Mouse (Mus musculus): Measurements from ENCODE around the gene Arhgap24. TPM values are rescaled to one million over a fixed set of nuclear protein-coding genes. Genes with fewer than 3 reads are reported as not detected.
"Not testable (repeated sequence)": the region's sequence is repeated elsewhere in the genome, so short reads cannot be mapped to it uniquely, and the experiment has no call there.

Gene Arhgap24
- polyA plus RNA-seq, 1 experiment from 2014 or later, result 17.7 TPM

DNA sequence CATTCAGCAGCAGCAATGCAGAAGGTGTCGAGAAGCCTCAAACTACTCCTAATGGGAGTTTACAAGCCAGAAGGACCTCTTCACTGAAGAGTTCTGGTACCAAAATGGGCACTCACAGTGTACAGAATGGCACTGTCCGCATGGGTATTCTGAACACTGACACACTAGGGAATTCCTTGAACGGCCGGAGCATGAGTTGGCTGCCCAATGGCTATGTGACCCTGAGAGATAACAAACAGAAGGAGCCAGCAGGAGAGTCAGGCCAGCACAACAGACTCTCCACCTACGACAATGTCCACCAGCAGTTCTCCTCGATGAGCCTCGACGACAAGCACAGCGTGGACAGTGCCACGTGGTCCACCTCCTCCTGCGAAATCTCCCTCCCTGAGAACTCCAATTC is 411.0 kb downstream of the Arhgap24 start:
- H3K9me3 ChIP-seq, result no peaks in the 10 kb centered on the region

DNA sequence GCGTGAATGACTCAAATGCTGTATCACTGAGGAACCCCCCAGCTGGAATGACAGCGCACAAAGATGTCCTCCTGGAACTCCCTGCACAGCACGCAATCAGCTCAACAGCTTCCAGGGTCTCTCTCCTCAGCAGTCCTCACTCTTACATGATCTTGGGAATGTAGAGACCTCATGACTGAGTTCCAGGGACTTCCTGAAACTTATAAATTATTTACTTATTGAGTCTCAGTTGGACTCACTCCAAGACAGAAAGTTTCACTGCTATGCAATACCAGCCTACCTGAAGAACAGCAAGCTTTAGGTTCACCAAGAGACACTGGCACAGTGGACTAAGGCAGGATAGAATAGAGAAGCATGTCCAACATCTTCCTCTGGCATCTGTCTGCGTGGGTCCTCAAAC is 417.1 kb downstream of the Arhgap24 start:
- H3K4me3 ChIP-seq (replicated peaks), result no peak overlapping the region
- WGBS, result 92% methylated on average over 4 of the region's 4 CpGs
- no peak overlapping the region for H3K27ac ChIP-seq
- no peaks in the 10 kb centered on the region for H3K4me1 ChIP-seq (replicated peaks)
- no peaks in the 10 kb centered on the region for H3K9me3 ChIP-seq
- H3K9ac ChIP-seq (replicated peaks), result no peak overlapping the region
- H3K27me3 ChIP-seq, result no peaks in the 10 kb centered on the region
- peaks cover 18% of the 10 kb centered on the region; the same call in 1 of the 2 replicates for H3K36me3 ChIP-seq
- no peak overlapping the region for H3K4me2 ChIP-seq
- no peak for ATAC-seq (ENCODE audit: insufficient number of reproducible peaks, insufficient read depth, low FRiP score, low TSS enrichment, low read depth)

More for the DNA sequence above, 411.0 kb downstream of the Arhgap24 start:
- Histone ChIP-seq H3K4me3 (replicated peaks) (no peak overlapping the region), H3K27me3 (no peaks in the 10 kb centered on the region), H3K4me1 (replicated peaks) (no peaks in the 10 kb centered on the region; the same call in 1 of the 2 replicates), H3K36me3 (peaks cover 13% of the 10 kb centered on the region), H3K4me2 (no peak overlapping the region), H3K9ac (replicated peaks) (no peak overlapping the region), H3K27ac (no peak overlapping the region)
- WGBS, result 96% methylated on average over 11 of the region's 11 CpGs
- ATAC-seq (ENCODE audit: insufficient number of reproducible peaks, insufficient read depth, low FRiP score, low TSS enrichment, low read depth), result no peak

DNA sequence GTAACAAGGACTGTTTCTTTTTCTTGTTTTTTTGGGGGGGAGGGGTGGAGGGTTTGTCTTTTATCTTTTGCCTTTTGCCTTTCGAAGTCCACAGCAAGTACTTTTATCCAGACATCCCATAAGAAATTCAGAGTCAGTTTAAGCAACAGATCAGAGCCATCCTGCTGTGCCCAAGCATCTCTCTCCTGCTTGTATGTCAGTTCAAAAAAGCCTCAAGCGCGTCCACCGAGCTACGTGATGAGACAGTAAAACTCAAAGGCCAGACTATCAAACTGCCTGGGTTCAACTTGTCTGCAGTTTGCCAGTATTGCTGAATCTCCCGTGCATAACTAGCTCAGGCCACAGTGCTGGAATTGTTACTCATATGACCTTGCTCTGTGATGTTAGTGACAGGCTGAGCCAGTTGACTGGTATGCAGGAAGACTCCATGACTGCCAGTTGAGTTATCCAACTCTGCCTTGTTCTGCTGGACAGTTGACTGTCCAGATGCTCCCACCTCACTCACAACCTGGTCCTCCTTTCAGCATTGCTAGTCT is 418.6 kb downstream of the Arhgap24 start:
- H3K9ac ChIP-seq (replicated peaks), result no peak overlapping the region
- H3K9me3 ChIP-seq, result no peaks in the 10 kb centered on the region
- no peaks in the 10 kb centered on the region for H3K4me1 ChIP-seq (replicated peaks)
- no peaks in the 10 kb centered on the region for H3K27me3 ChIP-seq
- 84% methylated on average over 6 of the region's 6 CpGs for WGBS
- no peak overlapping the region for H3K27ac ChIP-seq
- H3K36me3 ChIP-seq, result peaks cover 18% of the 10 kb centered on the region; the same call in 1 of the 2 replicates
- no peak for ATAC-seq (ENCODE audit: insufficient number of reproducible peaks, insufficient read depth, low FRiP score, low TSS enrichment, low read depth)
- no peak overlapping the region for H3K4me3 ChIP-seq (replicated peaks)
- H3K4me2 ChIP-seq, result no peak overlapping the region

DNA sequence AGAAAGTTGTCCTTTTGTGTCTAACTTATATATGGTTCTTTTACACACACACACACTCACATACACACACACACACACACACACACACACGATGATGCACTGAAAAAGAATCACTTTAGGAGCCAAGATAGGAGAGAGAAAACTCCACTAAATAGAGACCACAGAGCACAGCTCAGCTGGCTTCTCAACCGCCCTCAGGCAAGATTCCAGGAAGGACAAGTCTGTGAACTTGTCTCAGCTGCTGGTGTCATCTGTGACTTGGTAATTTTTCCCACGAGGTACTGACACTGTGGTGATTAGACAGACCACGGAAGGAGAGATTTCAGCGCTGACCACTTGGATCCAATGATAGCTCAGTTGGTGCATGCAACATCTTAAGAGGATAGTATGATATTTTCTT is 420.0 kb downstream of the Arhgap24 start:
- H3K27me3 ChIP-seq, result no peaks in the 10 kb centered on the region
- WGBS, result 82% methylated on average over 5 of the region's 5 CpGs
- H3K27ac ChIP-seq, result no peak overlapping the region
- no peak for ATAC-seq (ENCODE audit: insufficient number of reproducible peaks, insufficient read depth, low FRiP score, low TSS enrichment, low read depth)
- peaks cover 18% of the 10 kb centered on the region; the same call in 1 of the 2 replicates for H3K36me3 ChIP-seq
- H3K4me3 ChIP-seq (replicated peaks), result no peak overlapping the region
- H3K4me1 ChIP-seq (replicated peaks), result no peaks in the 10 kb centered on the region
- no peaks in the 10 kb centered on the region for H3K9me3 ChIP-seq
- H3K9ac ChIP-seq (replicated peaks), result no peak overlapping the region
- H3K4me2 ChIP-seq, result no peak overlapping the region

DNA sequence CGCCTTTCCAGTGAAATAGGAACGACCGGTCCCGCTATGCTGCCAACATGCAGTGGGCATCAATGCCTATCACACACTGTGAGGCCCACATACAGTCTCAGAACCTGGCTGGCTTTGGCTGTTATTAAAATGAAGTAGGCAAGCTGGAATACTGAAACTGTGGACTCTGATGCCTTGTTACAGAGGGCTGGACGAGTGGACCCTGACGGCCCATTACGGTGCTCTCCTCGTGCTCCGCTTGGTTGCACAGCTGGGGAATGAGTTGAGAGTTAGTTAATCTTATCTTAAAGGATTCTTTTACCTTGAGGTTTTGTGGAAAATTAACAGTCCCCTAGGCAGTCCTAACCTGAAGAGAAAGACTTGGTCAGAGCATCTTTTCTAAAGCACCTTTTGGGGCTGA is 422.3 kb downstream of the Arhgap24 start:
- H3K27me3 ChIP-seq, result no peaks in the 10 kb centered on the region
- H3K9ac ChIP-seq (replicated peaks), result no peak overlapping the region
- WGBS, result 92% methylated on average over 9 of the region's 9 CpGs
- no peak overlapping the region for H3K4me2 ChIP-seq
- no peak overlapping the region for H3K27ac ChIP-seq
- H3K36me3 ChIP-seq, result peaks cover 11% of the 10 kb centered on the region; the same call in 1 of the 2 replicates
- no peaks in the 10 kb centered on the region for H3K9me3 ChIP-seq
- no peak overlapping the region for H3K4me3 ChIP-seq (replicated peaks)
- no peaks in the 10 kb centered on the region for H3K4me1 ChIP-seq (replicated peaks)
- ATAC-seq (ENCODE audit: insufficient number of reproducible peaks, insufficient read depth, low FRiP score, low TSS enrichment, low read depth), result no peak

DNA sequence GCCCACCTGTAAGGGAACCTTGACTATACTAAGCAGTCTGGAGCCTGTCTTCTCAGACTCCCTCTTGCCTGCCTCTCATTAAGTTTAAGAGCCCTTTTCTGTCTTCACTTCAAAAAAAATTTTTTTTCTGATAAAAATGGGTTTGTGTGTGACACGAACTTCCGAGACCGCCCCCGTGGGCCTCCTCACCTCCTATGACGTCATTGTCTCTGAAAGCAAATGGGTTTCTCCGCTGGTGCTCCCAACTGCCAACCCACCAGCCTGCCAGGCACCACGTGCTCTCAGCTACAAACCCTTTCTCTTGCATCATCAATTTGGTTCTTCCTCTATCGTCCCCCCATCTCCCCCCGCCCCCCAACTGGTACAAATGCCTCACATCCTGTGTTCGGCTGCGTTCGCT is 422.9 kb downstream of the Arhgap24 start:
- H3K27me3 ChIP-seq, result no peaks in the 10 kb centered on the region
- H3K4me1 ChIP-seq (replicated peaks), result no peaks in the 10 kb centered on the region
- H3K36me3 ChIP-seq, result peaks cover 7% of the 10 kb centered on the region; the same call in 1 of the 2 replicates
- no peak overlapping the region for H3K4me3 ChIP-seq (replicated peaks)
- ATAC-seq (ENCODE audit: insufficient number of reproducible peaks, insufficient read depth, low FRiP score, low TSS enrichment, low read depth), result no peak
- no peak overlapping the region for H3K9ac ChIP-seq (replicated peaks)
- H3K4me2 ChIP-seq, result no peak overlapping the region
- H3K9me3 ChIP-seq, result no peaks in the 10 kb centered on the region
- WGBS, result 83% methylated on average over 12 of the region's 12 CpGs
- no peak overlapping the region for H3K27ac ChIP-seq

DNA sequence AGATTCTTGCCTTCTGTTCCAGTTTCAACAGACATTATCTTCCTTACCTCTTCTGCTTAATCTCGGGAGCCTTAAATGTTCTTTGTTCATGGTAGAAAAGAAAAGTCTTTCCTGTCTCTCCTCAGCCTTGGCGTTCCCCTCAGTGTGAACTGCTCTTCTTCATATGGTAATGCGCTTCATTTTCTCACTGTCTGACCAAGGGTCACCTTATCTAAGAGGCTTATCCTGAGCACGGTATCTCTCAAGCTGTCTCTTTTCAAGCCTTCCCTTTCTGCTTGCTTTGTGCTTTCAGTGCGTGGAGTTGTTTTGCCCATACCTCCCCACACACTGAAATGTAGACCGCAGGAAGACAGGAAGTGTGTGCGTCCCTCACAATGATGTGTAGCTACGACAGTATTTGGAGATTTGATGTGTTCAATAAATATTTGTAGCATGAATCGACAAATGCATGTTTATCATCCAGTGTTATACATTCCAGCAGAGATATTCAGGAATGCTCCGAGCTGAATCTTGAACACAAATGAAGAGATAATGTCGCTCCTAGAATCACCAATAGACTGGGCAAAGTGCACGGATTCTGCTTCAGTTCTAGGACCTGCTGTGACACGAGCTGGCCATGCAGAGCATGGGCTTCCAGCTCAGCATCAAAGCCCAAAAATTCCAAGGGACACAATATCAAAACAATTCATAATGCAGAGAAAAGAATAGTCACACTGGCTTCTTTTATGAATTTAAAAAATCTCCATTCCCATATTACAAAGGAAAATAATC is 424.4 kb downstream of the Arhgap24 start:
- Histone ChIP-seq H3K27ac (no peak overlapping the region), H3K4me3 (replicated peaks) (no peak overlapping the region), H3K9ac (replicated peaks) (no peak overlapping the region), H3K4me2 (no peak overlapping the region), H3K4me1 (replicated peaks) (no peaks in the 10 kb centered on the region), H3K27me3 (no peaks in the 10 kb centered on the region), H3K9me3 (no peaks in the 10 kb centered on the region), H3K36me3 (no peaks in the 10 kb centered on the region)
- whole genome bisulfite sequencing, result 71% methylated on average over 13 of the region's 13 CpGs
- no peak for ATAC-seq (ENCODE audit: insufficient number of reproducible peaks, insufficient read depth, low FRiP score, low TSS enrichment, low read depth)

DNA sequence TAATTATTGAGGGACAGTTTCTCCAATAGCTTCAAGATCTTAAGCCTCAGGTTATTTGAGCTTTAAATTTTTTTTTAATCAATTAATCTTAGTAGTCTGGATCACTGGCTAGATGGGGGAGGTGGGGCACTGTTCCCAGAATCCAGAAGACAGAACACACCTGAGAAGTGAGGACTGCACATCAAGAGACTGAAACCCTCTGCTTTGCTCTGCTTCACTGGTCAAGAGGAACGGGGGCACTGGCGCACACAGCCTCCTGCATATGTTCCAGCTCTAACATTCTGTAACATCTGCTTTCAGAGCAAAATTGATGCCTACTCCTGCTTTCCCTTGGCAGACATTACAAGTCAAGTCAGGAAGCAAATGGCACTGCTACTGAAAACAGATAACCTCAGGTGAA is 439.0 kb downstream of the Arhgap24 start:
- no peaks in the 10 kb centered on the region for H3K4me1 ChIP-seq (replicated peaks)

DNA sequence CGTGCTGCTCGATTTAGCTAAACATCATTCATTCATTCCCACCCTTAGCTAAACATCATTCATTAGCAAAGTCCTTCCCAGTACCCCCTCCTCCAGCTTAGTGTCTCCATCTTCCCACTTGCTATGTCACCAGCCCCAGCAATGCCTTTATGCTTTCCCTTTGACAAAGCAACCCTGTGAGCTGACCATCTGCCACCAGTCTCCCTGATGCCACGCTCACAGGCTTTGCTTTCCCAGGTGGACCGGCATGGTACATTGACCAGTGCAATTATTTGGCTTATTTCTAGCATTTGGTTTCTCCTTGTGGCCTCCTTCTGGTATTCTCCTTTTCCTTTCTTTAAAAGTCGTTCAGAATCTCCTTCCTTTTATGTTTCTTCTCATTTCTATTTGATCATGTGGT is 445.6 kb downstream of the Arhgap24 start:
- ATAC-seq (ENCODE audit: insufficient number of reproducible peaks, insufficient read depth, low FRiP score, low TSS enrichment, low read depth), result no peak
- Histone ChIP-seq H3K4me3 (replicated peaks) (no peak overlapping the region), H3K9me3 (0 out of 2 replicates have a peak, but pooled peaks cover 5% of the 10 kb centered on the region), H3K27me3 (no peaks in the 10 kb centered on the region), H3K4me1 (replicated peaks) (no peaks in the 10 kb centered on the region), H3K27ac (no peak overlapping the region), H3K4me2 (no peak overlapping the region), H3K9ac (replicated peaks) (no peak overlapping the region), H3K36me3 (no peaks in the 10 kb centered on the region)
- WGBS, result 82% methylated on average over 5 of the region's 5 CpGs

More for the DNA sequence above, 439.0 kb downstream of the Arhgap24 start:
- Histone ChIP-seq H3K9ac (replicated peaks) (no peak overlapping the region), H3K27ac (no peak overlapping the region), H3K36me3 (no peaks in the 10 kb centered on the region), H3K27me3 (no peaks in the 10 kb centered on the region), H3K4me3 (replicated peaks) (no peak overlapping the region), H3K4me2 (no peak overlapping the region), H3K9me3 (0 out of 2 replicates have a peak, but pooled peaks cover 5% of the 10 kb centered on the region)
- ATAC-seq (ENCODE audit: insufficient number of reproducible peaks, insufficient read depth, low FRiP score, low TSS enrichment, low read depth), result no peak
- WGBS, result 84% methylated on average over 2 of the region's 2 CpGs

DNA sequence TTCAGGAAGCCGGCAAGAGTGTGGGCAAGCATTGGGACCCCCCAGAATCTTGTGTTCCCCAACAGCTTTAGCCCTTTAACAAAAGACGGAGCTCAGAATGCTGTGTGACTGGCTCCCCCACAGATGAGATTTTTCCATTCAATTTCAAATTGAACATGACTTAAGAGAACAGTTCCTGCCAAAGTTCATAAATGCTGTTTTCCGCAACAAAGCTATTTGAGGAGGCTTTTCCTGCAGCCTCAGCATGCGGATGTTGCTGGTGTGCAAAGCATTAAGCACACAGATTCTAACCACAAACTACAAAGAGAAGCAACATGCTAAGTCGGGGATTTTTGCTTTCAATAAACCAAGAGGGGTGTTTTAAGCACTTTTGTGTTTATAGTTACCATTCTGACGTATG is 449.0 kb downstream of the Arhgap24 start:
- no peak overlapping the region for H3K9ac ChIP-seq (replicated peaks)
- H3K4me2 ChIP-seq, result no peak overlapping the region
- no peaks in the 10 kb centered on the region for H3K4me1 ChIP-seq (replicated peaks)
- H3K4me3 ChIP-seq (replicated peaks), result no peak overlapping the region
- no peaks in the 10 kb centered on the region for H3K36me3 ChIP-seq
- H3K9me3 ChIP-seq, result no peaks in the 10 kb centered on the region
- 70% methylated on average over 6 of the region's 6 CpGs for WGBS
- no peak for ATAC-seq (ENCODE audit: insufficient number of reproducible peaks, insufficient read depth, low FRiP score, low TSS enrichment, low read depth)
- no peaks in the 10 kb centered on the region for H3K27me3 ChIP-seq
- no peak overlapping the region for H3K27ac ChIP-seq

DNA sequence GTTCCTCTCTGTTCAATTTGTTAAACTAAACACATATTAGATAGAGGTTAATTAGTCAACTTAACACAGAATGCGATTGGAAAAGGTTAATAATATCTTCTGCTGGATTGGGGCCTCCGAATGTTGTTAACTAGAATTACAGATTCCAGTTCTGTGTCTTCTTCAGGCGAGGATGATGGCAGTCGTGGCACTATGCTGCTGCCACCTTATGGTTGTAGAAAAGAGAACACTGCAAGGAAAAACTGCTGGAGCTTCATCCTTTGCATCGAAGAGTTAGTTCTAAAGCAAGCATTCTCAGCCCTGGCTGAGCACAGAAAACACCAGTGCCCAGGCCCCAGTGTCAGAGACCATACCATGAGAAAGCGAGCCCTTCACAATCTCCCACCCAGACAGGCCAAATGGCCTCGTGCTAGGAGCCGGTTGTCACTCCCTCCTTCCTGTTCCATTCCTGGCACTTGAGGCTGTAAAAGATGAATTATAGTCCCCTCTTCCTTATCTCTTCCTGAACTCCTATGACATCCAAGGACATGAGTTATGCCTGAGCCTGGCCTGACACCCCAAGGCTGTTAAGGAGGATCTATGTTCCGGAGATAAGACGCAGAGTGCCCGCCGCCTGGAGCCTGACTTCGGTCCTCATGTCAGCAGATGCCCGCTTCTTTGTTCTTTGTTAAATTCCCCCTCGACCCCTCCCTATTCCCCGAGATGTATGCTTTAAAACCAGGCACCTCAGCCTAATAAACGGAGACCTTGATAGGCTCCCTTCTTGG is 462.9 kb downstream of the Arhgap24 start:
- not testable (repeated sequence) for H3K9ac ChIP-seq (replicated peaks); H3K4me3 ChIP-seq (replicated peaks); H3K27me3 ChIP-seq; H3K27ac ChIP-seq; ATAC-seq (ENCODE audit: insufficient number of reproducible peaks, insufficient read depth, low FRiP score, low TSS enrichment, low read depth); H3K4me1 ChIP-seq (replicated peaks); H3K36me3 ChIP-seq; H3K9me3 ChIP-seq; H3K4me2 ChIP-seq
- 81% methylated on average over 17 of the region's 17 CpGs for WGBS

Measured in limb, embryonic 12.5 days (tissue).